Mouse (Mus musculus) intestine, embryonic 16.5 days (tissue): Measurements from ENCODE around the gene Vamp2. TPM values are rescaled to one million over a fixed set of nuclear protein-coding genes. Genes with fewer than 3 reads are reported as not detected.
"Not testable (repeated sequence)": the region's sequence is repeated elsewhere in the genome, so short reads cannot be mapped to it uniquely, and the experiment has no call there.

Source experiments
- ATAC-seq: fragments of 200-750 bp; cut with Nextera tagmentation; 2 replicates; pipeline ENCODE4 v1.8.0; 2017; ENCODE audit warnings: moderate TSS enrichment, moderate library complexity
- H3K27ac ChIP-seq: fragments of 300-500 bp; sonication (generic); 2 replicates; pipeline ENCODE4 v1.5.1; 2014; ENCODE audit warnings: mild to moderate bottlenecking, low read length
- H3K27me3 ChIP-seq: fragments of 300-500 bp; sonication (generic); replicated peaks from 2 replicates; pipeline ENCODE4 v1.6.1; 2014; ENCODE audit warnings: low read length, control low read depth, mixed read lengths; ENCODE audit not compliant: control insufficient read depth, insufficient read depth
- H3K36me3 ChIP-seq: fragments of 300-500 bp; sonication (generic); 2 replicates; pipeline ENCODE4 v1.6.1; 2014; ENCODE audit warnings: low read length, control low read depth; ENCODE audit not compliant: control insufficient read depth, insufficient read depth
- H3K4me1 ChIP-seq: fragments of 300-500 bp; sonication (generic); 2 replicates; pipeline ENCODE4 v1.6.1; 2014; ENCODE audit warnings: low read length, control low read depth, mixed read lengths; ENCODE audit not compliant: control insufficient read depth, insufficient read depth
- H3K4me2 ChIP-seq: fragments of 300-500 bp; sonication (generic); 2 replicates; pipeline ENCODE4 v1.6.1; 2014; ENCODE audit warnings: low read depth, low read length, control low read depth
- H3K4me3 ChIP-seq: fragments of 300-500 bp; sonication (generic); 2 replicates; pipeline ENCODE4 v1.5.1; 2014; ENCODE audit warnings: mild to moderate bottlenecking, low read length
- H3K9ac ChIP-seq: fragments of 300-500 bp; sonication (generic); 2 replicates; pipeline ENCODE4 v1.6.1; 2014; ENCODE audit warnings: low read depth, low read length
- H3K9me3 ChIP-seq: fragments of 300-500 bp; sonication (generic); 2 replicates; pipeline ENCODE4 v1.6.1; 2016; ENCODE audit warnings: low read length, control low read depth; ENCODE audit not compliant: control insufficient read depth
- WGBS: fragments of 180-500 bp; shearing (Covaris S2); extraction: QIAGEN DNeasy Blood & Tissue Kit; methylation state at CpG from one replicate; pipeline ENCODE4 v1.1.7; 2014; 5-methylcytosine and 5-hydroxymethylcytosine counted together
- polyA plus RNA-seq: library from polyadenylated mRNA; unstranded; fragments of >200 nt; fragmentation: Nextera tagmentation; extraction: Ambion mirVana; gene quantifications from 2 replicates; pipeline ENCODE4 v1.2.1, GENCODE M21; 2015

Vamp2 gene
- polyA plus RNA-seq, 1 experiment from 2014 or later: 65.8 TPM

- peak overlapping the region; percentile 93 for H3K27ac ChIP-seq
- peaks cover 2% of the 10 kb centered on the region; the same call in 1 of the 2 replicates for H3K36me3 ChIP-seq
- ATAC-seq: peak; percentile 37
- H3K9ac ChIP-seq: peak overlapping the region; percentile 100
- WGBS: 8% methylated on average over 25 of the region's 25 CpGs
- no peaks in the 10 kb centered on the region for H3K9me3 ChIP-seq
- H3K4me2 ChIP-seq: peak overlapping the region; percentile 89
- H3K4me3 ChIP-seq: peak overlapping the region; percentile 97
- H3K27me3 ChIP-seq: no peaks in the 10 kb centered on the region
- H3K4me1 ChIP-seq: peaks cover 41% of the 10 kb centered on the region
These were observed 746 bp downstream of the Vamp2 start for GRCm38 (mm10) chr11:69088856-69089615.

- no peak for ATAC-seq
- no peaks in the 10 kb centered on the region for H3K9me3 ChIP-seq
- no peaks in the 10 kb centered on the region for H3K27me3 ChIP-seq
- H3K27ac ChIP-seq: no peak overlapping the region
- peak overlapping the region; percentile 100 for H3K9ac ChIP-seq
- H3K4me2 ChIP-seq: peak overlapping the region; percentile 89
- H3K4me3 ChIP-seq: peak overlapping the region; percentile 97
- 77% methylated on average over 12 of the region's 12 CpGs for WGBS
- H3K36me3 ChIP-seq: peaks cover 2% of the 10 kb centered on the region; the same call in 1 of the 2 replicates
- H3K4me1 ChIP-seq: peaks cover 41% of the 10 kb centered on the region
These were observed 1.5 kb downstream of the Vamp2 start for GRCm38 (mm10) chr11:69089616-69090290.

- peak overlapping the region; percentile 89; the same call in 1 of the 2 replicates for H3K4me2 ChIP-seq
- peaks cover 2% of the 10 kb centered on the region; the same call in 1 of the 2 replicates for H3K36me3 ChIP-seq
- no peak overlapping the region for H3K27ac ChIP-seq
- ATAC-seq: no peak
- H3K9me3 ChIP-seq: no peaks in the 10 kb centered on the region
- H3K4me3 ChIP-seq: no peak overlapping the region
- peak overlapping the region; percentile 100 for H3K9ac ChIP-seq
- no peaks in the 10 kb centered on the region for H3K27me3 ChIP-seq
- WGBS: 64% methylated on average over 6 of the region's 6 CpGs
- H3K4me1 ChIP-seq: peaks cover 41% of the 10 kb centered on the region
These were observed 2.1 kb downstream of the Vamp2 start for GRCm38 (mm10) chr11:69090367-69090766.

- H3K36me3 ChIP-seq: peaks cover 2% of the 10 kb centered on the region; the same call in 1 of the 2 replicates
- no peaks in the 10 kb centered on the region for H3K27me3 ChIP-seq
- H3K9ac ChIP-seq: 0 out of 2 replicates have a peak overlapping the region, but pooled peaks have one; percentile 14
- no peak overlapping the region for H3K4me2 ChIP-seq
- H3K9me3 ChIP-seq: no peaks in the 10 kb centered on the region
- ATAC-seq: no peak
- 55% methylated on average over 7 of the region's 7 CpGs for WGBS
- peak overlapping the region; percentile 9; the same call in 1 of the 2 replicates for H3K27ac ChIP-seq
- H3K4me3 ChIP-seq: no peak overlapping the region
- peaks cover 40% of the 10 kb centered on the region for H3K4me1 ChIP-seq
These were observed 3.5 kb downstream of the Vamp2 start for GRCm38 (mm10) chr11:69091566-69092385.

- Histone ChIP-seq H3K4me2 (no peak overlapping the region), H3K9ac (no peak overlapping the region), H3K36me3 (peaks cover 2% of the 10 kb centered on the region; the same call in 1 of the 2 replicates), H3K27ac (no peak overlapping the region), H3K4me1 (peaks cover 38% of the 10 kb centered on the region), H3K9me3 (no peaks in the 10 kb centered on the region), H3K27me3 (no peaks in the 10 kb centered on the region), H3K4me3 (no peak overlapping the region)
- no peak for ATAC-seq
- 2% methylated on average over 3 of the region's 3 CpGs for WGBS
These were observed 4.1 kb downstream of the Vamp2 start for GRCm38 (mm10) chr11:69092386-69092751.

- no peak for ATAC-seq
- Histone ChIP-seq H3K4me3 (no peak overlapping the region), H3K4me1 (peaks cover 39% of the 10 kb centered on the region), H3K9me3 (no peaks in the 10 kb centered on the region), H3K9ac (no peak overlapping the region), H3K4me2 (no peak overlapping the region), H3K27me3 (no peaks in the 10 kb centered on the region), H3K36me3 (peaks cover 2% of the 10 kb centered on the region; the same call in 1 of the 2 replicates), H3K27ac (no peak overlapping the region)
- 86% methylated on average over 4 of the region's 4 CpGs for WGBS
These were observed 4.6 kb downstream of the Vamp2 start for GRCm38 (mm10) chr11:69092871-69093270.

GRCm38 (mm10) chr11:69093856-69094255 is 5.6 kb downstream of the Vamp2 start:
- H3K4me3 ChIP-seq, H3K9ac ChIP-seq, H3K36me3 ChIP-seq, H3K27ac ChIP-seq, H3K9me3 ChIP-seq, ATAC-seq, H3K4me2 ChIP-seq, H3K27me3 ChIP-seq: not testable (repeated sequence)
- H3K4me1 ChIP-seq: peaks cover 46% of the 10 kb centered on the region
- 89% methylated on average over 7 of the region's 7 CpGs for WGBS

- Histone ChIP-seq H3K27ac (peak within 1 kb of the TSS; percentile 99), H3K4me3 (peak within 1 kb of the TSS; percentile 84), H3K4me2 (peak within 1 kb of the TSS; percentile 90), H3K9ac (peak within 1 kb of the TSS; percentile 89), H3K36me3 (peaks cover 2% of the 10 kb centered on the region; the same call in 1 of the 2 replicates), H3K27me3 (no peaks in the 10 kb centered on the region), H3K9me3 (no peaks in the 10 kb centered on the region), H3K4me1 (peaks cover 47% of the 10 kb centered on the region)
- WGBS: under 1% methylated on average over 37 of the region's 37 CpGs
- ATAC-seq: peak; percentile 90
These were observed 6.6 kb downstream of the Vamp2 start, which contains the start of gene Per1 for GRCm38 (mm10) chr11:69094697-69095429. Per1 (plus strand) TSS chr11:69095217.
